16 mouse cellular contexts compared by ENCODE assay signal in genomic region chr17:79710246-79710842, GRCm38 (mm10). TPM values are rescaled to one million over a fixed set of nuclear protein-coding genes. Genes with fewer than 3 reads are reported as not detected.
DNase-seq lines count a peak whose midpoint lies in the region; ATAC-seq lines count a peak whose summit lies in the region.
"Had no signal": no experiment of that assay in that cellular context is flagged by ENCODE, and none has a peak within 500 bp of the region (broad histone marks: within the 10 kb centered on the region; RNA-seq: fewer than 3 reads in every experiment).

No protein-coding gene starts in this region.

- peak; percentile 42 for DNase-seq in hindbrain, embryonic 10.5 days (ENCODE audit: low spot score)
- DNase-seq in hindbrain, embryonic 14.5 days (ENCODE audit: low spot score), result no peak
- DNase-seq in midbrain, embryonic 11.5 days (ENCODE audit: low spot score, missing footprints), result peak; percentile 91
- DNase-seq in heart, postnatal 25 days (ENCODE audit: low spot score), result no peak
- DNase-seq in layer of hippocampus, adult 8-10 months (ENCODE audit: low spot score in 2 of 2), result no peak
- DNase-seq: cerebellum, adult 2 months; gastrocnemius, postnatal 36 days; liver, postnatal 0 days had no signal

- H3K9ac ChIP-seq in hindbrain, embryonic 14.5 days, result no peak overlapping the region
- no peak overlapping the region for H3K9ac ChIP-seq in midbrain, embryonic 11.5 days (ENCODE audit: low read length)
- no peak overlapping the region for H3K9ac ChIP-seq in midbrain, embryonic 16.5 days (ENCODE audit: low read depth, low read length)
- H3K9ac ChIP-seq in embryonic facial prominence, embryonic 12.5 days, result no peak overlapping the region
- H3K9ac ChIP-seq in neural tube, embryonic 13.5 days, result no peak overlapping the region
- H3K9ac ChIP-seq: heart, embryonic 15.5 days; limb, embryonic 13.5 days; liver, postnatal 0 days had no signal

- H3K27me3 ChIP-seq in hindbrain, embryonic 10.5 days (ENCODE audit: insufficient read depth, poor library complexity, severe bottlenecking), result peaks cover 76% of the 10 kb centered on the region
- H3K27me3 ChIP-seq in hindbrain, embryonic 14.5 days (ENCODE audit: control insufficient read depth, insufficient read depth, low read length), result peaks cover 70% of the 10 kb centered on the region
- peaks cover 59% of the 10 kb centered on the region for H3K27me3 ChIP-seq in midbrain, embryonic 11.5 days (ENCODE audit: control insufficient read depth, insufficient read depth, low read length)
- H3K27me3 ChIP-seq in midbrain, embryonic 16.5 days (ENCODE audit: control insufficient read depth, insufficient read depth, low read depth, low read length), result peaks cover 41% of the 10 kb centered on the region
- H3K27me3 ChIP-seq in embryonic facial prominence, embryonic 12.5 days, result peaks cover 39% of the 10 kb centered on the region
- H3K27me3 ChIP-seq in neural tube, embryonic 13.5 days, result peaks cover 72% of the 10 kb centered on the region

- H3K27ac ChIP-seq in hindbrain, embryonic 10.5 days, result no peak overlapping the region
- H3K27ac ChIP-seq in hindbrain, embryonic 14.5 days, result no peak overlapping the region
- H3K27ac ChIP-seq in midbrain, embryonic 11.5 days (ENCODE audit: low read depth, low read length), result no peak overlapping the region
- H3K27ac ChIP-seq in midbrain, embryonic 16.5 days (ENCODE audit: low read length), result no peak overlapping the region
- no peak overlapping the region for H3K27ac ChIP-seq in embryonic facial prominence, embryonic 12.5 days
- no peak overlapping the region for H3K27ac ChIP-seq in neural tube, embryonic 13.5 days (replicated peaks)
- H3K27ac ChIP-seq: heart, embryonic 15.5 days; limb, embryonic 13.5 days; macrophage had no signal

- H3K4me1 ChIP-seq in hindbrain, embryonic 10.5 days (replicated peaks), result peaks cover 49% of the 10 kb centered on the region
- H3K4me1 ChIP-seq in hindbrain, embryonic 14.5 days (replicated peaks; ENCODE audit: control insufficient read depth, insufficient read depth, low read length), result peaks cover 23% of the 10 kb centered on the region
- H3K4me1 ChIP-seq in midbrain, embryonic 11.5 days (ENCODE audit: control insufficient read depth, insufficient read depth, low read length), result peaks cover 22% of the 10 kb centered on the region
- peaks cover 26% of the 10 kb centered on the region for H3K4me1 ChIP-seq in midbrain, embryonic 16.5 days (ENCODE audit: control insufficient read depth, insufficient read depth, low read length)
- peaks cover 23% of the 10 kb centered on the region for H3K4me1 ChIP-seq in embryonic facial prominence, embryonic 12.5 days
- H3K4me1 ChIP-seq in neural tube, embryonic 13.5 days (replicated peaks), result peaks cover 31% of the 10 kb centered on the region

- no peak overlapping the region for H3K4me2 ChIP-seq in hindbrain, embryonic 14.5 days (replicated peaks)
- no peak overlapping the region for H3K4me2 ChIP-seq in midbrain, embryonic 11.5 days
- no peak overlapping the region for H3K4me2 ChIP-seq in midbrain, embryonic 16.5 days (ENCODE audit: low read length)
- H3K4me2 ChIP-seq in embryonic facial prominence, embryonic 12.5 days (replicated peaks), result peak overlapping the region; percentile 7; the same call in 1 of the 2 replicates
- 0 out of 2 replicates have a peak overlapping the region, but pooled peaks have one; percentile 4 for H3K4me2 ChIP-seq in neural tube, embryonic 13.5 days
- H3K4me2 ChIP-seq: heart, embryonic 15.5 days; limb, embryonic 13.5 days had no signal

- no peaks in the 10 kb centered on the region for H3K9me3 ChIP-seq in hindbrain, embryonic 10.5 days
- H3K9me3 ChIP-seq in hindbrain, embryonic 14.5 days (ENCODE audit: control insufficient read depth, low read length), result no peaks in the 10 kb centered on the region
- H3K9me3 ChIP-seq in midbrain, embryonic 11.5 days (ENCODE audit: control insufficient read depth, low read length), result no peaks in the 10 kb centered on the region
- H3K9me3 ChIP-seq in midbrain, embryonic 16.5 days (replicated peaks; ENCODE audit: control insufficient read depth, low read length, poor library complexity, severe bottlenecking), result no peaks in the 10 kb centered on the region
- H3K9me3 ChIP-seq in embryonic facial prominence, embryonic 12.5 days, result no peaks in the 10 kb centered on the region
- no peaks in the 10 kb centered on the region for H3K9me3 ChIP-seq in neural tube, embryonic 13.5 days
- H3K9me3 ChIP-seq: heart, embryonic 15.5 days; limb, embryonic 13.5 days had no signal

- 7% methylated on average over 15 of the region's 15 CpGs for WGBS in hindbrain, embryonic 10.5 days
- 11% methylated on average over 15 of the region's 15 CpGs for WGBS in hindbrain, embryonic 14.5 days
- WGBS in midbrain, embryonic 11.5 days, result 3% methylated on average over 15 of the region's 15 CpGs
- 8% methylated on average over 15 of the region's 15 CpGs for WGBS in midbrain, embryonic 16.5 days
- 7% methylated on average over 15 of the region's 15 CpGs for WGBS in embryonic facial prominence, embryonic 12.5 days
- 8% methylated on average over 15 of the region's 15 CpGs for WGBS in neural tube, embryonic 13.5 days

- 0 out of 2 replicates have a peak overlapping the region, but pooled peaks have one; percentile 9 for H3K4me3 ChIP-seq in hindbrain, embryonic 10.5 days
- H3K4me3 ChIP-seq in hindbrain, embryonic 14.5 days (replicated peaks; ENCODE audit: low read length), result no peak overlapping the region
- no peak overlapping the region for H3K4me3 ChIP-seq in midbrain, embryonic 11.5 days (ENCODE audit: low read depth, low read length)
- no peak overlapping the region for H3K4me3 ChIP-seq in midbrain, embryonic 16.5 days (ENCODE audit: low read depth, low read length)
- H3K4me3 ChIP-seq in embryonic facial prominence, embryonic 12.5 days, result no peak overlapping the region
- no peak overlapping the region for H3K4me3 ChIP-seq in neural tube, embryonic 13.5 days
- H3K4me3 ChIP-seq: heart, embryonic 15.5 days; limb, embryonic 13.5 days had no signal

- intact Hi-C loops in heart, postnatal 25 days (cut with DNase I), result loop anchor here (10.0 kb wide), 1 partner anchor 596 kb away; no protein-coding TSS in a partner anchor

- ATAC-seq in hindbrain, embryonic 14.5 days (ENCODE audit: low FRiP score), result no peak
- no peak for ATAC-seq in midbrain, embryonic 11.5 days (ENCODE audit: low FRiP score)
- ATAC-seq in midbrain, embryonic 16.5 days, result no peak
- no peak for ATAC-seq in embryonic facial prominence, embryonic 12.5 days (ENCODE audit: insufficient number of reproducible peaks, insufficient read depth, low FRiP score, low TSS enrichment)
- no peak for ATAC-seq in neural tube, embryonic 13.5 days (ENCODE audit: low read depth)
- ATAC-seq: inflammation-experienced regulatory T-cells, adult 6 months; liver, postnatal 0 days had no signal

- H3K36me3 ChIP-seq in hindbrain, embryonic 10.5 days, result no peaks in the 10 kb centered on the region
- H3K36me3 ChIP-seq in hindbrain, embryonic 14.5 days (replicated peaks; ENCODE audit: control insufficient read depth, insufficient read depth), result no peaks in the 10 kb centered on the region
- H3K36me3 ChIP-seq in midbrain, embryonic 11.5 days (ENCODE audit: control insufficient read depth, insufficient read depth, low read length), result no peaks in the 10 kb centered on the region
- H3K36me3 ChIP-seq in midbrain, embryonic 16.5 days (ENCODE audit: control insufficient read depth, insufficient read depth, low read length), result no peaks in the 10 kb centered on the region
- no peaks in the 10 kb centered on the region for H3K36me3 ChIP-seq in embryonic facial prominence, embryonic 12.5 days
- H3K36me3 ChIP-seq in neural tube, embryonic 13.5 days, result no peaks in the 10 kb centered on the region
- H3K36me3 ChIP-seq: G1E; heart, embryonic 15.5 days; limb, embryonic 13.5 days had no signal

RNA-seq across cellular contexts. Expression of gene Cyp1b1, which starts 4.5 kb away (rescaled TPM):
- 1.9 and 3.0 TPM in 2 replicates for polyA plus RNA-seq in hindbrain, embryonic 10.5 days (2016; fragmentation: Nextera tagmentation; extraction: Ambion mirVana)
- 11.9 and 12.4 TPM in 2 replicates for polyA plus RNA-seq in hindbrain, embryonic 14.5 days (2014; fragmentation: Nextera tagmentation; extraction: Ambion mirVana)
- polyA plus RNA-seq in midbrain, embryonic 11.5 days (2014; fragmentation: Nextera tagmentation; extraction: Ambion mirVana), result 1.9 and 2.7 TPM in 2 replicates
- polyA plus RNA-seq in midbrain, embryonic 16.5 days (2015; fragmentation: Nextera tagmentation; extraction: Ambion mirVana), result 4.8 and 5.0 TPM in 2 replicates
- 10.1 and 13.4 TPM in 2 replicates for polyA plus RNA-seq in embryonic facial prominence, embryonic 12.5 days (2016; fragmentation: Nextera tagmentation; extraction: Ambion mirVana)
- 6.8 and 9.1 TPM in 2 replicates for polyA plus RNA-seq in neural tube, embryonic 13.5 days (2015; fragmentation: Nextera tagmentation; extraction: Ambion mirVana)
- total RNA-seq in heart, postnatal 25 days (2021), result 1 to 10 TPM; 3.2 to 3.4 TPM
- total RNA-seq in layer of hippocampus, adult 8-10 months (2022), result 1 to 10 TPM; 3.0 to 3.6 (median 3.4) TPM
- polyA plus RNA-seq: G1E; inflammation-experienced regulatory T-cells, adult 6 months had no signal

Comparison
In these comparisons a context has a peak if more than half of its experiments do, and no peak if none do; other contexts are left out.
1. DNase-seq: peak in hindbrain, embryonic 10.5 days (single experiment) and midbrain, embryonic 11.5 days (single experiment); none in hindbrain, embryonic 14.5 days (single experiment), heart, postnatal 25 days (single experiment) and layer of hippocampus, adult 8-10 months (0 of 2).
2. H3K4me2 ChIP-seq: peak in embryonic facial prominence, embryonic 12.5 days (single experiment) and neural tube, embryonic 13.5 days (single experiment); none in hindbrain, embryonic 14.5 days (single experiment), midbrain, embryonic 11.5 days (single experiment) and midbrain, embryonic 16.5 days (single experiment).